Mouse (Mus musculus) intestine, embryonic 16.5 days (tissue): ENCODE results near the gene Suox. TPM values are rescaled to one million over a fixed set of nuclear protein-coding genes. Genes with fewer than 3 reads are reported as not detected.

ENCODE experiments used
- ATAC-seq: fragments of 200-750 bp; cut with Nextera tagmentation; 2 replicates; pipeline ENCODE4 v1.8.0; 2017; ENCODE audit warnings: moderate TSS enrichment, moderate library complexity
- H3K27ac ChIP-seq: fragments of 300-500 bp; sonication (generic); 2 replicates; pipeline ENCODE4 v1.5.1; 2014; ENCODE audit warnings: mild to moderate bottlenecking, low read length
- H3K27me3 ChIP-seq: fragments of 300-500 bp; sonication (generic); replicated peaks from 2 replicates; pipeline ENCODE4 v1.6.1; 2014; ENCODE audit warnings: low read length, control low read depth, mixed read lengths; ENCODE audit not compliant: control insufficient read depth, insufficient read depth
- H3K36me3 ChIP-seq: fragments of 300-500 bp; sonication (generic); 2 replicates; pipeline ENCODE4 v1.6.1; 2014; ENCODE audit warnings: low read length, control low read depth; ENCODE audit not compliant: control insufficient read depth, insufficient read depth
- H3K4me1 ChIP-seq: fragments of 300-500 bp; sonication (generic); 2 replicates; pipeline ENCODE4 v1.6.1; 2014; ENCODE audit warnings: low read length, control low read depth, mixed read lengths; ENCODE audit not compliant: control insufficient read depth, insufficient read depth
- H3K4me2 ChIP-seq: fragments of 300-500 bp; sonication (generic); 2 replicates; pipeline ENCODE4 v1.6.1; 2014; ENCODE audit warnings: low read depth, low read length, control low read depth
- H3K4me3 ChIP-seq: fragments of 300-500 bp; sonication (generic); 2 replicates; pipeline ENCODE4 v1.5.1; 2014; ENCODE audit warnings: mild to moderate bottlenecking, low read length
- H3K9ac ChIP-seq: fragments of 300-500 bp; sonication (generic); 2 replicates; pipeline ENCODE4 v1.6.1; 2014; ENCODE audit warnings: low read depth, low read length
- H3K9me3 ChIP-seq: fragments of 300-500 bp; sonication (generic); 2 replicates; pipeline ENCODE4 v1.6.1; 2016; ENCODE audit warnings: low read length, control low read depth; ENCODE audit not compliant: control insufficient read depth
- WGBS: fragments of 180-500 bp; shearing (Covaris S2); extraction: QIAGEN DNeasy Blood & Tissue Kit; methylation state at CpG from one replicate; pipeline ENCODE4 v1.1.7; 2014; 5-methylcytosine and 5-hydroxymethylcytosine counted together
- polyA plus RNA-seq: library from polyadenylated mRNA; unstranded; fragments of >200 nt; fragmentation: Nextera tagmentation; extraction: Ambion mirVana; gene quantifications from 2 replicates; pipeline ENCODE4 v1.2.1, GENCODE M21; 2015

Suox gene
- polyA plus RNA-seq, 1 experiment from 2014 or later, result 13.0 TPM

- Histone ChIP-seq H3K27me3 (no peaks in the 10 kb centered on the region), H3K4me2 (no peak overlapping the region), H3K36me3 (no peaks in the 10 kb centered on the region), H3K4me3 (no peak overlapping the region), H3K9me3 (no peaks in the 10 kb centered on the region), H3K4me1 (0 out of 2 replicates have a peak, but pooled peaks cover 2% of the 10 kb centered on the region), H3K27ac (no peak overlapping the region), H3K9ac (no peak overlapping the region)
- ATAC-seq, result no peak
- 96% methylated on average over 2 of the region's 2 CpGs for WGBS
Measured at GRCm38 (mm10) chr10:128665806-128666205, 8.1 kb downstream of the Suox start.

GRCm38 (mm10) chr10:128665307-128665706 is 8.6 kb downstream of the Suox start:
- Histone ChIP-seq H3K9ac (no peak overlapping the region), H3K27ac (no peak overlapping the region), H3K4me2 (no peak overlapping the region), H3K4me1 (0 out of 2 replicates have a peak, but pooled peaks cover 2% of the 10 kb centered on the region), H3K9me3 (no peaks in the 10 kb centered on the region), H3K27me3 (no peaks in the 10 kb centered on the region), H3K36me3 (no peaks in the 10 kb centered on the region), H3K4me3 (no peak overlapping the region)
- ATAC-seq, result no peak
- WGBS, result 84% methylated on average over 3 of the region's 3 CpGs

- 0 out of 2 replicates have a peak, but pooled peaks cover 2% of the 10 kb centered on the region for H3K4me1 ChIP-seq
- H3K4me3 ChIP-seq, result no peak overlapping the region
- 78% methylated on average over 3 of the region's 3 CpGs for WGBS
- no peaks in the 10 kb centered on the region for H3K27me3 ChIP-seq
- no peak overlapping the region for H3K4me2 ChIP-seq
- H3K36me3 ChIP-seq, result no peaks in the 10 kb centered on the region
- no peak overlapping the region for H3K9ac ChIP-seq
- ATAC-seq, result no peak
- H3K9me3 ChIP-seq, result no peaks in the 10 kb centered on the region
- H3K27ac ChIP-seq, result no peak overlapping the region
Measured at GRCm38 (mm10) chr10:128664808-128665207, 9.1 kb downstream of the Suox start.

GRCm38 (mm10) chr10:128663441-128664220 is 10.2 kb downstream of the Suox start:
- no peaks in the 10 kb centered on the region for H3K27me3 ChIP-seq
- no peak overlapping the region for H3K4me2 ChIP-seq
- H3K4me1 ChIP-seq, result no peaks in the 10 kb centered on the region
- H3K9me3 ChIP-seq, result no peaks in the 10 kb centered on the region
- no peaks in the 10 kb centered on the region for H3K36me3 ChIP-seq
- H3K4me3 ChIP-seq, result no peak overlapping the region
- ATAC-seq, result no peak
- H3K27ac ChIP-seq, result no peak overlapping the region
- WGBS, result 55% methylated on average over 5 of the region's 5 CpGs
- H3K9ac ChIP-seq, result no peak overlapping the region

GRCm38 (mm10) chr10:128662465-128662864 is 11.4 kb downstream of the Suox start:
- Histone ChIP-seq H3K27ac (no peak overlapping the region), H3K36me3 (no peaks in the 10 kb centered on the region), H3K4me3 (no peak overlapping the region), H3K4me1 (no peaks in the 10 kb centered on the region), H3K4me2 (no peak overlapping the region), H3K9ac (no peak overlapping the region), H3K27me3 (no peaks in the 10 kb centered on the region), H3K9me3 (no peaks in the 10 kb centered on the region)
- no peak for ATAC-seq

GRCm38 (mm10) chr10:128659490-128659889 is 14.4 kb downstream of the Suox start:
- no peak overlapping the region for H3K9ac ChIP-seq
- WGBS, result 42% methylated on average over 9 of the region's 9 CpGs
- no peak overlapping the region for H3K4me3 ChIP-seq
- H3K27ac ChIP-seq, result no peak overlapping the region
- H3K9me3 ChIP-seq, result no peaks in the 10 kb centered on the region
- ATAC-seq, result no peak
- H3K36me3 ChIP-seq, result no peaks in the 10 kb centered on the region
- no peaks in the 10 kb centered on the region for H3K27me3 ChIP-seq
- H3K4me1 ChIP-seq, result peaks cover 6% of the 10 kb centered on the region; the same call in 1 of the 2 replicates
- H3K4me2 ChIP-seq, result no peak overlapping the region

GRCm38 (mm10) chr10:128657844-128658243 is 16.0 kb downstream of the Suox start:
- WGBS, result 51% methylated on average over 9 of the region's 9 CpGs
- Histone ChIP-seq H3K27me3 (no peaks in the 10 kb centered on the region), H3K27ac (no peak overlapping the region), H3K9ac (no peak overlapping the region), H3K4me1 (peaks cover 6% of the 10 kb centered on the region; the same call in 1 of the 2 replicates), H3K4me3 (no peak overlapping the region), H3K4me2 (no peak overlapping the region), H3K36me3 (no peaks in the 10 kb centered on the region), H3K9me3 (no peaks in the 10 kb centered on the region)
- ATAC-seq, result no peak

GRCm38 (mm10) chr10:128656731-128657130 is 17.1 kb downstream of the Suox start:
- no peaks in the 10 kb centered on the region for H3K27me3 ChIP-seq
- no peak overlapping the region for H3K4me3 ChIP-seq
- ATAC-seq, result no peak; the same call in 1 of the 2 replicates
- no peaks in the 10 kb centered on the region for H3K36me3 ChIP-seq
- H3K9ac ChIP-seq, result no peak overlapping the region
- H3K9me3 ChIP-seq, result no peaks in the 10 kb centered on the region
- WGBS, result 54% methylated on average over 1 of the region's 1 CpGs
- no peak overlapping the region for H3K4me2 ChIP-seq
- H3K27ac ChIP-seq, result no peak overlapping the region
- H3K4me1 ChIP-seq, result peaks cover 6% of the 10 kb centered on the region; the same call in 1 of the 2 replicates

GRCm38 (mm10) chr10:128655254-128655653 is 18.6 kb downstream of the Suox start:
- Histone ChIP-seq H3K27ac (no peak overlapping the region), H3K4me1 (peaks cover 6% of the 10 kb centered on the region; the same call in 1 of the 2 replicates), H3K9ac (no peak overlapping the region), H3K9me3 (no peaks in the 10 kb centered on the region), H3K27me3 (no peaks in the 10 kb centered on the region), H3K4me3 (no peak overlapping the region), H3K36me3 (no peaks in the 10 kb centered on the region), H3K4me2 (no peak overlapping the region)
- 0 out of 2 replicates have a peak, but pooled peaks have one; percentile 40 for ATAC-seq
- 55% methylated on average over 3 of the region's 3 CpGs for WGBS
